Mouse (Mus musculus): ENCODE measurements at regions not wholly inside any gene's neighbourhood (a gene's known extent, or its start where the extent isn't known, plus 50 kb on each side); places are given as distances from the start of the nearest gene placed in this dataset.
A peak's percentile ranks its signal among the peaks of the same experiment; 100 is the strongest.

DNA sequence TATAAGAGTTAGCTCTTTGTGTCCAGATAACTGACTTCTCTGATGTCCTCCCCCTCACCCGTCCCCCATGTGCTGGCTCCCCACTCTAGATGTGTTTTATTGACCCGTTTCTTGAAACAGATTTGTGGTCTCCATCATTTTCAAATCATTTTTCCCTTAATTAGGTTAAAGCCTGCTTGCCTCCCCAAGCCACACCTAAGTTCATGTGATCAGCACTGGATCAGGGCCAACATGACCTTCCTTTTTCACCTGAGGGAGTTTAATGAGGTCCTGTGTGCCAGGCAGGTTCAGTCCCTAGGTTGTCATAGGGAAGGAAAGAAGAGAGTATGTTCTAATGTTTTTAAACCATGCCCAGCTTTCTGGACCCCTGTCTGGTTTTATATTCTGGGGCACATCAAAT, 390.9 kb upstream of the Slc35b3 start:
- no peak for DNase-seq (ENCODE audit: low read depth)

DNA sequence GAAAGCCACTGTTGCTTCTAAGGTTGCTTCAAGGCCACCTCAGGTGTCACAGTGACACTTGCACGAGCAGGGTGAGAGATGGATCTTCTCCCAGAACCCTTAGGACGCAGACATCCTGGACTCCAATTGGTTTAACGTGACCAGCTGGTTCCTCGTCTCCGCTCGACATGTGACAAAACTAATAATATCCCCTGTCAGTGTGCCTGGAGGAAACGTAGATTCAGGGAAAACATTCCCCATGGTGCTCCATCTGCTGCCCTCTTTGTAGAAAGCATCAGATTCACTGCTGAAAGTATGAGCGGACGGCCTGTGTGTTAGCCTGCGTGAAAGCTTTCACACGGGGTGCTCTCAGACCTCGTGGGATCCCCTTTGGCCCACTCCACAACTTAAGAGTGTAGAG, 390.0 kb upstream of the Slc35b3 start:
- DNase-seq (ENCODE audit: low read depth): no peak

DNA sequence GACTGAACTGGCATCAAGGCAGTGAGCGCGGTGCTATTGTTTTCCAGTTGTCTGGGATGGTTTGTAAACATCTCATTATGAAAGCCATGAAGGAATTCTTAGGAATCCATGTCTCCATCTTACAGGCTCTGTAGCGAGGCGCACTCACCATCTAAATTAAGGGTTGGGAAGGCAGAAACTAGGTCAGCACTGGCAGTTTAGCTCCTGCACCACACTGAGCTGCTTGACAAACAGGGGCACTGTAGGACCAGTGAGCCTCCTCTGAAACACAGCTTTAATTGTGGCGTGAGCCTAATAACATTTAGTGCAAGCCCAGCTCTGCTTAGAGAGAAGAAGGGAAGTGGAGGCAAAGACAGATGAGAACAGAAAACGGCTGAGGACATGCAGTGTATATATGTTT, 387.1 kb upstream of the Slc35b3 start:
- DNase-seq (ENCODE audit: low read depth): no peak

DNA sequence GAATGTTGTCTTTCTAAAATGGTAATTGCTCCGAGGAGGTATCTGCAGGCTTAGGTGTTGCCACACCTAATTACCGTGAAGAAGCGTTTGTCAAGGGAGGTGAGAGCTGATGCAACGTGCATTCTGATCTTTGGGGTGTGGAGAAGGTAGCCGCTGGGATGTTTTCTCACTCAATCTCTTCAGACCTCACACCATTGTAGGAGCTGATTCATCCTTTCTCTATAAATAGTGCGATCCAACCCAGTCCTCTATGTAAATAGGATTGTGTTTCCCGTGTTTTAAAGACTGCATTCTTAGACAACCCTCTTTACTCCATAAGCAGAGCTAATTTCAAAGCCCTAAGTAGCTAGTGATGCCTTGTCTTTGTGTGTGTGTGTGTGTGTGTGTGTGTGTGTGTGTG, 374.2 kb upstream of the Slc35b3 start:
- DNase-seq (ENCODE audit: low read depth): no peak

DNA sequence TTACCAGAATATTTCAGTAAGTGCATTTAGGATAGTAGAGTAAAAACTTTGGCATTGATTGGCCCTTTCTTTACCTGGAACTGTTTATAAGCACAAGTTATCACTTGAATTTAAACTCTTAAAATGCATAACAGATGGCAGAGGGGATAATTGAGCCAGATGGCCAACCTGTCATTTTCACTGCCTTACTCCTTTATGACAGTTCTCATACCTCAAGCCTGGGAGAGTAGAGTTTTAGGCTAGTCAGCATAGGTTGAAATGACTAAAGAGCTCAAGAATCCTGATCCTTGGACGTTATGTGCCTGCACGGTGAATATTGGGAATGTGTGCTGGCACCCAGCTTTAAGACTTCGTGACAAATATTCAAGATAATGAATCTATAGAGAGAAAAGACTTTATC, 369.1 kb upstream of the Slc35b3 start:
- no peak for DNase-seq (ENCODE audit: low read depth)

DNA sequence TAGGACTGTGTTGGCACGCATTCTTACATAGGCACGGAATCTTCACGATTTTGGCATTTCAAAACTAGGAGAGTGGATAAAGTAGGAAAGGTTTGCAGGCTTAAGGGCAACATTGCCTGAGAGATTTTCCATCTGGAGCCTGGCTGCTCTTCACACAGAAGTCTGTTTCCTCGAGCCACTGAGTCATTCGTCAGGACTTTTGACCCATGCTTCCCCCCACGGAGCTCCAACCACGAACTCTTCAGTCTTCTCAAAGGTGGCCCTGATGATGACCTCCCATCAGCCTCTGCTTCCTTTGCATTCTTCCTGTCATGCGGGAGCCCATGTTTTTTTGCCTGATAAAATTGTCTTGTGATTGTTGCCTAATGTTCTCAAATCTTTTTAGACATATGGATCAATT, 365.5 kb upstream of the Slc35b3 start:
- no peak for DNase-seq (ENCODE audit: low read depth)

DNA sequence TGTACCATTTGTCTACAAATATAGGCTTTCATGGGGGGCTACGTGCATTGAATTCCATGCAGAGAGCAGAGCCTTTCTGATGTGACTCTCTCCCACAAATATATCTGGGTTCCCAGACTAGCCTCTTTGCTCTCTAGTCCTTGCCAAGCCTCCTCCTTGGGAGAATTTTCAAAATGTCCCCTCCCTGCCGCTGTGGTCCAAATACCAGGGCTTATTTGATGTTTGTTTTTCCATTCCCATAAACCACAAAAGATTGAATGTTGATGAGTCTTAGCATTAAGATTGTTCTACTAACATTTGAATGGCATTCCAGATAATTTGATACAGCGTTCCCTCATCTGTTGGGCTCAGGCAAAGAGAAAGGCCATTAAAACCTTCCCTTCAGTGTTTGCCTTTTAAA, 360.4 kb upstream of the Slc35b3 start:
- no peak for DNase-seq (ENCODE audit: low read depth)

DNA sequence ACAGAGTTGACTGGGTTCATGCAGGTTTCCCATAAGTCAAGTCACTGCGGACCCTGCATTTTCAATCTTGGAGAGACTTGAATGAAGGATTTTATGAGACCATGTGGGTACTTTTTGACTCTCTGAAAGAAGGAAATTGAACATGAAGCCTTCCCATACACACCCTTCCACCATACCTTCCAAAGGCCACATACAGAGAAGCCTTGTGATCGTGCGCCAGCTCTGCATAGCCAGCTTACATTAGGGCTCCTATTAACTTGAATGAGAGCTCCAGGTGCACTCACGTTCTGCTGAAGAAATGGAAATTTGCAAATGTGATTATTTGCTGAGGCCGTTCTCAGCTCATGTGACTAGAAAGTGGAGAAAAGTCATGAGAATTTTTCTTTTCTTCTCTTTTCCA, 349.1 kb upstream of the Slc35b3 start:
- DNase-seq (ENCODE audit: low read depth): no peak

DNA sequence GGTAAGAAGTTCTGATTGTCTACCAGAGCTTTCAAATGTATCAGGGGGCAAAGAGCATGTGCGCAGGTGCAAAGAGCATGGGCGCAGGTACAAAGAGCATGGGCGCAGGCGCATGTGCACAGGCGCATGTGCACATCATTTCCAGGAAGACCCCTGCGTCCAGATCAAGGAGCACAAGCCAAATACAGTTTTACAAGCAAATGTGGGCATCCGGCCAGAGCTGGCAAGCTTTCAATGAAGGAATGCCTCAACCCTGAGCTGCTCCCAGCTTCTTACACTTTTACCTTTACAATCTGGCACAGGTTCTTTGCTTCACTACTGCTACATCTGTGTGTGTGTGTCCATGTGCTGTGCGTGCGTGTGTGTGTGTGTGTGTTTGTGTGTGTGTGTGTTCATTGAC, 347.2 kb upstream of the Slc35b3 start:
- no peak for DNase-seq (ENCODE audit: low read depth)

DNA sequence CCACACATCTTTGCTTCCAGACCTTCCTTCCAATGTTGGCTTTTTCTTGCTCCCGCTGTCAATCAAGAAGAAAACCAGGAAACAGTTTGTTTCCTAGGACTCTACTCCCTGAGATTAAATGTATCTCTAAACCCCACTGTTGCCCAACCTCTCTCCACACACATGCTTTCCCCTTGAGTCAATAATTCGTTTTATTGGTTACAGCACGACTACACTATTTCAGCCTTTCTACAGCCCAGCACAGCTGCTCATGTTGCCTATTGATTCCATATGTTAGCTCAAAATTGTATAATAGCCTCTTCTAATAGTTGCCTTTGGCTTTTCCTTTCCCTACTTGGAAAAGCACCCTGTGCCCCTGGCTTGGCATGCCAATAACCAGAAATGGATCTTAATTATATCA, 346.2 kb upstream of the Slc35b3 start:
- DNase-seq (ENCODE audit: low read depth): no peak

DNA sequence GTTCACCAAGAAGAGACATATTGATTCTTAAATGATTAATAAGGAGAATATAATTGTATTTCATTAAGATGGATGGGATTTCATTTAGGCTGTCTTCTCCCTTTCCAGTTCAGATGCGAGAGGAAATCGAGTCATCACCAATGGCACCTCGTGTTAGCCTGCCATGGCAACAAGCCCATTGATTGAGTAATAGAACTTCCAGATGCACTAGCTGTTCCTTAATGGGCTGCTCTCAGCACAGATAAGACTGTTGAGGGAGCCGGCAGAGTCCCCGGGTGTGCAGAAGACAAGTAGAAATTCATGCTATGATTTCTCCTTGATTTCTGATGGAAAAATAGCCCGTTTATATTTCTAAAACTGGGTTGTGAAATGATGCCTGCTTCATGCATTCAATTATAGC, 336.5 kb upstream of the Slc35b3 start:
- no peak for DNase-seq (ENCODE audit: low read depth)

DNA sequence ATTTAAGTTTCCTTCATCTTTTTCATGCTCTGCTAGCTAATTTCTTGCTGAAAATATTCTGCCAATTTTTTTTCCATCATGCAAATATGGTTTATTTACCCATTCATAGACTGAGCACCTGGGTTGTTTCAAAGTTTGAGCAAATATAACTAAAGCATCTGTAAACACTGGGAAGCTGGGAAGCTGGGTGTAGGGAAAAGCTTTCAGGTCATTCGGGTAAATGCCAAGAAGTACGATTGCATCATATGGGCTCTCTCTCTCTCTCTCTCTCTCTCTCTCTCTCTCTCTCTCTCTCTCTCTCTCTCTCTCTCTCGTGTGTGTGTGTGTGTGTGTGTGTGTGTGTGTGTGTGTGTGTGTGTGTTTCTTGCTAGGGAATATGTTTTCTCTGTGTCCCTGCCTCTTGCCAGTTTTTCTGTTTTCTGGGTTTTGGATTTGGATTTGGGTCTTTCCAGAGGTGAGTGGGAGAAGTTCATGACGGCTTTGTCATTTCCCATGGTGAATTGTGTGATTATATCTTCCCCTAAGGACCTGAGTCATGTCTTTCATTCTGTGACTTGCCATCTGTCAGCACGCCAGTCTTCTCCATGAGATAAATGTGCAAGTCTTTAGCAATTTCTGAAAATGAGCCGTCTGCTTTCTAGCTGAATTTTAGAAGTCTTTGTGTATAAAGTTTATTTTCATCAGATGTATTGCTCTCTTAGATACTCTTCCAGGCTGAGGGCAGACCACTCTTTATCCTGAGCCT, 329.7 kb upstream of the Slc35b3 start:
- DNase-seq (ENCODE audit: low read depth): no peak

DNA sequence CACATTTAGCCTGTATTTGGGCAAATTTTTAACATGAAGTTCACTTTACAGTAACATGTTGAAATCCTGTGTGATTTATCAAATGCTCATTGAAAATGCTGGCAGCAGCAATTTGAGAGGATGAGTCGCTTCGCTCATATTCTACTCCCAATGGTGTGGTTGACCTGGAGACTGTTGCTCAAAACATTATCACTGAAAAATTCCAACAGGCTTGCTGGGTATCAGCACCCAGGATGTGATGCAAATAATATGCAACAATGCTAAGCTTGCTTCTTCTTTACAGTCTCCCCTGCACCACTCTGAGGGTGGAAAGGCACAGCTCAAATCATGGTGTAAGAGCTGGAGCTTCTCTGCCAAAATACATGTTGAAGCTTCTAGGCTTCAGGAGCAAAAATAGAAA, 321.6 kb upstream of the Slc35b3 start:
- DNase-seq (ENCODE audit: low read depth): no peak

DNA sequence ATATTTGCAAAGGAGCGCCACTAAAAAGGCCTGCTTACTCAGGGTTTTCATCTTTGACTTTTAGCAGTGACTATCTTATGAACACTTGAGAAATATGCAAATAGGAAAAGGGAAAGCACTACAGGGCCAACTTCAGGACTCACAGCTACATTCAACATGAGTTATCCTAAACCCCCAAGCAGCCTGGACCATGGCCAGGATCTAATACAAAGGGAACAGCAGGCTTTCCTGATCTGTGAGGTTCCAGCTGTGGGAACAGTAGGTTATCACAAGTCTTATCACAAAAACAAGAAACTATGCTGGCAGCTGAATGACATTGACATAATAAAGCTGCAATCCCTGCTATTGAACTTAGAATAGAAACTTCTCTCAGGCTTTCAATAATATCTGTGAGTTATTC, 317.4 kb upstream of the Slc35b3 start:
- no peak for DNase-seq (ENCODE audit: low read depth)

DNA sequence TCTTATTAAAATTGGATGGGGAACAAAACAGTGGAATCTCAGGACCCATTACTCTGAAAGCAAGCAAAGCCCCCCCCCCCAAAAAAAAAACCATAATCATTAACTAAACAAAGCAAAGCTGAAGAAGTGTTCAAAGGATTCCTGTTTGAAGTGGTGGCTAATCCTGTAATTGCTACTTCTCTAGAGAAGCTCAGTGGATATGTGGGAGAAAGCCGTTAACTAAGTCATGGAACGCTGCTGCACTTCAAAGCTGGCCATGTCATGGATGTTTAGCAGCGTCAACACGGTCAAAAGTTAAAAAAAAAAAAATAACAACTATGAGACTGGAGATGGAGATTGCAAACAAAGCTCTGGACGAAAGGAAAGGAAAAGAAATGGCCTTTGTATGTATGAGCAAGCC, 305.3 kb upstream of the Slc35b3 start:
- DNase-seq (ENCODE audit: low read depth): no peak

DNA sequence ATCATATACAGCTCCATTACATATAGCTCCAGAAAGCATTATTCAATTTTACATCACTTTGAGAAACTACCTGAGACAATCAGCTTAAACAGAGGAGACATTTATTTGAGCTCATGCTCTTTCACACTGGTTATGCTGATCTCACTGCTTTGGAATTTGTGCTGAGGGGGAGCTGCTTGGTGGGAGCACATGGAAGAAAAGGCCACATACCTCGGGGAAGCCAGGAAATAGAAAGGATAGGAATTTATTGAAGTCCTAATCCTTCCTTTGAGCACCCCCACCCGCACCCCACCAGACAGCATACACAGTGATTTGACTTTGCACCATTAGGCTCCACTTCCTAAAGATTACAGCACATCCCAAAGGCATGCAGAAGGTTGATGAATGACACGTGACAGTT, 296.0 kb upstream of the Slc35b3 start:
- no peak for DNase-seq (ENCODE audit: low read depth)

DNA sequence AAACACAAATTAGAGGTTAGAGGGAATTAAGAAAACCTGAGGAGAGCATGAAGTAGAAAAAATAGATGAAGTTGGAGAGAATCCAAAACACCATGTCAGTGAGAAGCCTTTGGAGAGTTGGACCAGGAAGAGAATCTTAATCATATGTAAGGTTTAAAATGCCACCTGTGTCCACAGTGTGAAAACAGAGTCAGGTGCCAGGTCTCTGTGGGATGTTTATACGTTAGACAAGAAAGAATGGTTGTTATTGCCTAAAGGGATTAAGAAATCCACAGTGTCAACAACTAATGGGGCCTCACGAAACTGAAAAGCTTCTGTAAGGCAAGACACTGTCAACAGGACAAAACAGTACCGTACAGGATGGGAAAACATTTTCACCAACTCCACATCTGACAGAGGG, 294.7 kb upstream of the Slc35b3 start:
- DNase-seq (ENCODE audit: low read depth): no peak

DNA sequence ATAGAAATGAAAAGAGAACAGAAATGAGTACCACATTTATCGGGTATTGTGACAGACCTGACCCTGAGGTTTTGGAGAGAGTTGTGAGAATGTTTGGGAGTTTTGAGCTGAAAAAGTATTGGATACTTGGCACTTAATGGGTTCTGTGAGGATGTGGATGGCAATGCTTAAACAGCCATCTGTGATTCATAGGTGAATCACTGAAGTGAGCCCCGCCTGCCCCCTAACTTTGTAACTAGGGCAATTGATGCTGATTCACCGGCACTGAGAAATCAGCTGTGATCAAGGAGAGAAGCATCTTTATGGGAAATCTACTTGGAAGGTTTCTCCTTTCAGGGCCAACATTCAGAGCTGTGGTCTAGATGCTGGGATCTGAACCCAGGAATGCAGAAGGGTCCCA, 291.9 kb upstream of the Slc35b3 start:
- DNase-seq (ENCODE audit: low read depth): no peak

DNA sequence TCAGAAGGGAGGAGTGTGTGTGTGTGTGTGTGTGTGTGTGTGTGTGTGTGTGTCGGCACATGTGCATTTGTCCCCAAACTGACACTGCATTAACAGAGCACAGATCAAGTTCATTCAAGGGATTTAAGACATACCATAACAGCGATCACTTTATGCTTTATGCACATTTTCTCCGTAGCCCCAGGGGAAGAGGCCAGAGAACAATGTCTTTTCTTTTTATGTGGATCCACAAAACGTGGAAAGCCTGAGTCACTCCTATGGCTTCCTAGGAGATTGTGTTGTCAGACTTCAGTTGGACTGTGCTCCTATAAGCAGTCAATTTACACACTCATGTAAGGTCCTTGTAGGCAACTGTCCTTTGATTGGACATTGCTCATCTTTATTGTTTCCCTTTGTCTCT, 289.4 kb upstream of the Slc35b3 start:
- DNase-seq (ENCODE audit: low read depth): no peak

DNA sequence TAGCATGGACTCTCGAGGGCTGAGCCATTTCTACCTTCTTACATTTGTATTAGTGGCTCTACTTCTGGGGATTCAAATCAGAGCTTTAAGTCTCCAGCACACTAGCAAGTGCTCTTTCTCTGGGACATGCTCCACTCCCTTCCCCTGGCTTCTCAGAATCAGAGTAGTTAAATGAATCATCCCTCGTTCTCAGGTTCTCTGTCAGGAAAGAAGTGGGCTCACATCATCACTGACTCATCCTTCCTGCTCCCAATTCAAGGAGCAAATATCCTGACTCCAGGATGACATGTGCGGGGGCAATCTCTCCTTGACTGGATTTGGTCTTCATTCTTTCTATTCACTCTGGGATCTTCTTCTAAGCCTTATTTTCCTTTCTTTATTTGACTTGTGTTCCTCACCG, 266.2 kb upstream of the Slc35b3 start:
- DNase-seq (ENCODE audit: low read depth): no peak

DNA sequence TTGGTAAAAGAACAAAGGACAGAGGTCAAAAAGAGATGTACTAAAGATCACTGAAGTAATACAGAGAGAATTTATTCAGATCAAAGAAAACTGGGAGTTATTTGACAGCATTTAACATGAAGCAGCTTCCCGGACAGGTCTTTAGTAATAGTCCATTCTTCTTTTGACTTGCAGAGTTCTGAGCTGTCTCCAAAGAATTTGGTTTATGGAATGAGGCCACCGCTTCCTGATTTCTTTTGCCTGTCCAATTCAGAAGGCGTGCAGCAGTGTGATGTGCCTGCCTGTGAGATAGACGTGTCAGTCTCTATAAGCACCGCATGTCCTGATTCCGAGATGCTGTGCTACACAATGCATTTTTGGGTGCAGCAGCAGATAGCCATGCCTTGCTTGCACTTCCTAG, 265.0 kb upstream of the Slc35b3 start:
- no peak for DNase-seq (ENCODE audit: low read depth)

DNA sequence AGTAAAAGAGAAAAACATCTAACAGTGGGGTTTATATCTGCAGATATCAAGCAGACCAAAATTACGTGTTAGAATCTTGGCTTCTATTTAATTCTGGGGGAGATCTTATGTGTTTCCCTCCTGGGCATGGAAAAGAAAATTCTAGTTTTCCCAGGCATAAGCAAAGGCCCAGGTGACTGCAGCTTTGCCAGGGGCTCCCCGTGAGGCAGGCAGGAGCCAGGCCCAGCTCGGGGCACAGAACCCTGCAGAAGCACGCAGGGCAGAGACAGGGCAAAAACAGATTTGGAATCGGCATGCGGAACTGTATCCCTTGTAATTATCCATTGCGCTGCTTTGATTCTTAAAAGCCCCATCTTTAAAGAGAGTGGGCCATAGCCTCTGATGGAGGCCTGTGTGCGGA, 250.4 kb upstream of the Slc35b3 start:
- DNase-seq (ENCODE audit: low read depth): no peak

DNA sequence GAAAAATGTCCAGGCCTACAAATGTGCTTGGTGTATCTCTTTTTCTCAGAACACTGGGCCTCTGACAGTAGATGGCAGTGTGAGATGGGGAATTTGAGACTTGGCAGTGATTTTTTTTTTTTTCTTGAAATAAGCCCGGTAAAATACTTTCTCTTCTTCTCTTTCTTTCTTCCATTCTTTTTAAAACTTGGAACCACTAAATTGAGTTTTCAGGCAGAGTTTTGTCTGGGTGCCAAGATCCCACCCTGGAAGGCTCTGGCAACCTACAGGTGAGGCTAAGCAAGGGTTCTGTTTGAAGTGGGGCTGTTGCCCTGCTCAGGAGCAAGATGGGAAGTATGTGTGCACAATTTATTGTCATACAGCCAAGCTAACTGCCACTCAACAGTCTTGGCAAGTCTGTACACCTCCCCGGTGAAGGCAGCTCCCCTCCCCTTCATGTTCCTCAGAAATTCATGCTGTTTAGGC, 223.1 kb upstream of the Slc35b3 start:
- DNase-seq (ENCODE audit: low read depth): peak; percentile 7

DNA sequence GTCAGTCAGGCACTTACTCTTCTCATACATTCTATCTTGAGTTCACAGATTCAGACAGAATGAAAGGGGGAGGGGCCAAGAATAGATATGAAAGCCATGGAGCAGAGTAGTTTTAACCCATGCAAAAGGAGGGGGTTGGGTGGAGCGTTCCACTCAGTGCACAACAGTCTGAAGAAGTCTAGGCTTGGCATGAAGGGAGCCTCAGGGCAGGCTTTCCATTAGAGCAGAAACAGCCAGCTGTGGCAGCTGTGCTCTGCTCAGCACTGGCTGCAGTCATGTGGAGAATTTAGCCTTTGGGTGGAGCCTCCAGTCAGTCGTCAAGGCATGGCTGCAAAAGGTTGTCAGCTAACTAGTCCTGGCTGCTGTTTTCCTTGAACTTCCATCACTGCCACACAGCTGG, 201.3 kb upstream of the Slc35b3 start:
- no peak for DNase-seq (ENCODE audit: low read depth)

DNA sequence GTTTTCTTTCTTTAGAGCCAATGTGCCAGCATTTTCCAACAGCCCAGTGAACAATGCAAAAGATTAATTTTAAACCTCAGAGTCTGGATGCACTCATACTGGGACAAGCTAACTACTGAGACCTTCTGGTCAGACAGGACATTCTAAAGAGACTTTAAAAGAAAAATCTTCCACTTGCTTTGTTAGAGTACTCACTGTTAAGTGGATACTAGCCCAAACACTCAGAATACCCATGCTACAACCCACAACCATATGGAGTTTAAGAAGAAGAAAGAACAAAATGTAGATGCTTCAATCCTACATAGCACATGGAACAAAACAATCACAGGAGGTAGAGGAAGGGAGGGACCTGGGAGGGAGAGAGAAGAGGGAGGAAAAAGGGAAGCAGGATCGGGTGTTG, 167.3 kb upstream of the Slc35b3 start:
- no peak for DNase-seq (ENCODE audit: low read depth)

All from 416B (cell line).